Mouse (Mus musculus) induced T-regulatory cell, adult 2 months (primary cell): Measurements from ENCODE around the gene Large1.
"Not testable (repeated sequence)": the region's sequence is repeated elsewhere in the genome, so short reads cannot be mapped to it uniquely, and the experiment has no call there.

Source experiments
- DNase-seq: peaks from one replicate; pipeline ENCODE4 v3.0.0-alpha.2; 2012; ENCODE audit warnings: low read depth

The Large1 gene

GRCm38 (mm10) chr8:73353108-73353793 is at the start of gene Large1:
Gene Large1 (minus strand): TSS chr8:73353540.
- peak; percentile 85 for DNase-seq

- no peak for DNase-seq
Observed at GRCm38 (mm10) chr8:73400343-73400742, 47.0 kb upstream of the Large1 start.

GRCm38 (mm10) chr8:73373001-73373400 is 19.7 kb upstream of the Large1 start:
- not testable (repeated sequence) for DNase-seq

- peak; percentile 69 for DNase-seq
Observed at GRCm38 (mm10) chr8:73355979-73356378, 2.6 kb upstream of the Large1 start.

GRCm38 (mm10) chr8:73354201-73354881 is 1.0 kb upstream of the Large1 start:
- DNase-seq: peak; percentile 42

GRCm38 (mm10) chr8:73353794-73354179 is 447 bp upstream of the Large1 start:
- no peak for DNase-seq

GRCm38 (mm10) chr8:73352301-73353107 is 836 bp downstream of the Large1 start:
- DNase-seq: peak; percentile 18

- DNase-seq: peak; percentile 16
Observed at GRCm38 (mm10) chr8:73350366-73350765, 3.0 kb downstream of the Large1 start.

- no peak for DNase-seq
Observed at GRCm38 (mm10) chr8:73342761-73343395, 10.5 kb downstream of the Large1 start.

- DNase-seq: no peak
Observed at GRCm38 (mm10) chr8:73336845-73337244, 16.5 kb downstream of the Large1 start.

- DNase-seq: no peak
Observed at GRCm38 (mm10) chr8:73329131-73329530, 24.2 kb downstream of the Large1 start.

GRCm38 (mm10) chr8:73328056-73328455 is 25.3 kb downstream of the Large1 start:
- no peak for DNase-seq

GRCm38 (mm10) chr8:73324667-73325066 is 28.7 kb downstream of the Large1 start:
- no peak for DNase-seq

- no peak for DNase-seq
Observed at GRCm38 (mm10) chr8:73323591-73323990, 29.7 kb downstream of the Large1 start.

- not testable (repeated sequence) for DNase-seq
Observed at GRCm38 (mm10) chr8:73319500-73319899, 33.8 kb downstream of the Large1 start.

GRCm38 (mm10) chr8:73313911-73314310 is 39.4 kb downstream of the Large1 start:
- DNase-seq: no peak

- no peak for DNase-seq
Observed at GRCm38 (mm10) chr8:73312714-73313607, 40.4 kb downstream of the Large1 start.

- no peak for DNase-seq
Observed at GRCm38 (mm10) chr8:73310471-73310870, 42.9 kb downstream of the Large1 start.

- no peak for DNase-seq
Observed at GRCm38 (mm10) chr8:73310036-73310435, 43.3 kb downstream of the Large1 start.

GRCm38 (mm10) chr8:73303907-73304306 is 49.4 kb downstream of the Large1 start:
- no peak for DNase-seq

- DNase-seq: no peak
Observed at GRCm38 (mm10) chr8:73302947-73303346, 50.4 kb downstream of the Large1 start.
